Mouse (Mus musculus) cerebellum, adult 18-20 months (tissue): ENCODE results near the gene Nme6.
"Not testable (repeated sequence)": the region's sequence is repeated elsewhere in the genome, so short reads cannot be mapped to it uniquely, and the experiment has no call there.

ENCODE experiments used
- DNase-seq, 2 experiments: peaks; one replicate each; pipeline ENCODE4 v3.0.0; 2021

The Nme6 gene

DNA sequence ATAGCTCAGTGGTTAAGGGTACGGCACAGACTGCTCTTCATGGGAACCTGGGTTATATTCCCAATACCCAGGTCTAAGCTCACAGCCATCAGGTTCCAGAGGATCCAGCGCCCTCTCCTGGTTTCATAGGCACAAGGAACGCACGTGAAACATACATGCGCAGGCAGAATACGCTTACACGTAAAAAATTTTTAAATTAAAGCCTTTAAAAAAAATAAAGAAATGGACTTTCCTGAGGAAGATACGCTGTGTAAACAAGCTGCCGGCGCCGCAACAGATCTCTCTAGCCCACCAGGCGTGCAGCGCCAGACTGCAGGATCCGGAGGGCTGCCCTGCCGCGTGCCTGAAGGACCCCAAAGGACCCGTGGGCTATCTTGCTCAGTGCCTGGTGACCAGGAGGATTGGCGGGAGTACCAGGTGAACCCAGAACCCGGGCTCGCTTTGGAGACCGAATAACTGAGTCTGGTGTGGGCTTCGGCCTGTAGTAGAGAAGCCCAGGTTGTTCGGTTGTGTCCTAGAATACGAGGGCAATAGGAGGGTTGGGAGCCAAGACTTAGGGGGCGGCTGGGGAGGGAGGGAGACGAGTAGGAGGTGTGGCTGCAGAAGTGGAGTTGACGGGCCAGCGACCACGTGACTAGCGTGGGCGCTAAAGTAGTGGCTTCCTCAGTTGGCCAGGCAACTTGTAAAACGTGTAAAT, at the start of gene Nme6:
Gene Nme6, plus strand, starts transcription at position 359 of the 697 bp plus-strand sequence.
- peak; percentile 85 to 89 for DNase-seq

DNA sequence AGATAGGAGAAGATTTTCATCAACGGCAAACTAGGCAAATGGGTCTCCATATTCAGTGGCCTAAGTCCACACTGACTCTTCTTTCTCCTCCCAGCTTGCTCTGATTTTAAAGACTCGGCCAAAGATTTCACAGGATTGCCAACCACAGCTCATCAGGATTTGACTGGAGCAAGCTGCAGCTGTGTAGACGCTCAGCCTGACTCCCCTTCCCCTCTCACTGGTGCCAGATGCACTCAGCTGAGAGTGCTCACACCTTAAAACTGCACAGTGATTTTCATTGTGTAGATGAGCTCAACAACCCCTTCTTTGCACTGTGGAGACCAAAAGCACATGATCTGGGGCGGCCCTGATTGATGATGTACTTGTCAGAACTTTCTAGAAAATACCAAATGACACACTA, 42.0 kb upstream of the Nme6 start, which contains the start of gene Fbxw27:
Gene Fbxw27, minus strand, starts transcription at position 101 of the 400 bp plus-strand sequence.
- not testable (repeated sequence) for DNase-seq

DNA sequence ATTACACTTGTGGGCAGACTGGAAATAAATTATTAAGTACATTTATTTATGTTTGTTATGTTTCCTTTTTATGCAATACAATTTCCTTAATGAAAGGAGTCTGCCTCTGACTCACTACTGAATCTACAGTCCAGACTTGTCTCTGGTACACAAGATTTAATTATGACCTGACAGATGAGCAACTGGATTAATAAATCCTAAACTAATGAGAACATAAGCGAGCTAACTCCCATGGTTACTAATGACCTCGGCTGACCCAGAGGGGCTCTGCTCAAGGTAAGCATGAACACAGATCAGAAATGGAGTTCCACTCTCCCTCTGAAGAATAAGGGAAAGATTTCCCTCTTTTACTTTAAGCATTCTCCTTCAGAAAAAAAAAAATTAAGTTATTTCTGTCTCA, 37.3 kb upstream of the Nme6 start:
- no peak for DNase-seq

DNA sequence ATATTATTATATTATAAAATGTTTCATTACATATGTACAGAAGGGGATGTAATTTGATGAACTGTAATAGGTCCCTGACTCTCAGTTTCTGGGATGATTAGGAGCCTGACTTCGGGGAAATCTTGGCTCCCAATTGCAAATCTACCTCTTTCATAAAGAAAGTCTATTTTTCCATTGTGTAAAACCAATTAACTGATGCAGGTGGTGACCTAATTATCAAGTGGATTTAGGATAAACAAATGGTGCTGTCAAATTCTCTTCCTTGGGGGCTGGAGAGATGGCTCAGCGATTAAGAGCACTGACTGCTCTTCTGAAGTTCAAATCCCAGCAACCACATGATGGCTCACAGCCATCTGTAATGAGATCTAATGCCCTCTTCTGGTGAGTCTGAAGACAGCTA, 36.7 kb upstream of the Nme6 start:
- DNase-seq, result no peak

DNA sequence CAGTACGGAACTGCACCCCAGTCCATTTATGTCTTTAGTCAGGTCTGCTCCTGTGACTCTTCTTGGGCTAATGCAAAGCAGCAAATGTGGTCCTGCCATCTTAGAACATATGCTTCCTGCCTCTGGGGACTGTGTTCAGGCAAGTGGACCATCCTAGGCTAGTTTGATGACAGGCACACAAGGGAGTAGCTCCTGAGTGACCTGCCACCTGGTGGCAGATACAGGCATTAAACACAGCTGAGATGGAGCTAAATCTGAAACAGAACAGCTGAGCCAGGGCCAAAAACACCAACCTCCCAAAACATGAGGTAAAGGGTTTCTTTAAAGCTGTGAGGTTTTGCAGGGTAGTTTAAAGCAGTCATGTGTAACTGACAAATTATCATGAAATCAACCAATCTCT, 34.5 kb upstream of the Nme6 start:
- DNase-seq, result peak; percentile 4 to 5

DNA sequence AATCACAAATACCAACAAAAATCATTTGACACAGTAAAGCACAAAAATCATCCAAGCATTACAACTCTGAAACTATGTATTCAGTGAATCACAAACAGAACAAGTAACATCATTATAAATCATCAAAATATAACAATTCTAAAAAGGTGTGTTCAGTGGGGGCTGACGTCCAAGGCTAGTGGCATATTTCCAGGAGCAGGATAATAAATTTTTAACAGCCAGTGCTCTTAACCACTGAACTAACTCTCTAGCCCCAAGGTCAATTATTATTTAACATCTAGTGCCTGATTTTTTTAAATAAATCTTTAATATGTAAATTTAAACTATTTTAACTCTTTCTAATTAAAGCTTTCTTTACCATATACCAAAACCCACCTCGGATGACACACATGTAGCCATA, 27.0 kb upstream of the Nme6 start:
- DNase-seq, result not testable (repeated sequence)

DNA sequence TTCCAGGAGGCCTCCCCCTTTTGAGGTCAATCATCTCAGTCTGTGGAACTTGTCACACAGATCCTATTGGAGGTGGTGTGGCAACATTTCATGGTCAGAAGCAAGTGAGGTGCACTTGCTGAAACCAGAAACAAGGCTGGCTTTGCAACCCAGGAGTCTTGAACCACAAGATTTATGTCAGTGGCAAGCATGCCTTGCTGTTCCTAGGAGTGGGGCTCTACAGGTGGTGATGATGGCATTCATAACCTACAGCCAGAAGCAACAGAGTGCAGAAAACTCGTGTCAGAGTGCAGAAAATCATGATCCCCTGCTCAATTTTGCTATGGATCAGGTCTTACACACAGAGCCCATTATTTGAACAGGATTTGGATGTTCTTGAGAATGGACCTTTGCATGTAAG, 26.3 kb upstream of the Nme6 start:
- no peak for DNase-seq

DNA sequence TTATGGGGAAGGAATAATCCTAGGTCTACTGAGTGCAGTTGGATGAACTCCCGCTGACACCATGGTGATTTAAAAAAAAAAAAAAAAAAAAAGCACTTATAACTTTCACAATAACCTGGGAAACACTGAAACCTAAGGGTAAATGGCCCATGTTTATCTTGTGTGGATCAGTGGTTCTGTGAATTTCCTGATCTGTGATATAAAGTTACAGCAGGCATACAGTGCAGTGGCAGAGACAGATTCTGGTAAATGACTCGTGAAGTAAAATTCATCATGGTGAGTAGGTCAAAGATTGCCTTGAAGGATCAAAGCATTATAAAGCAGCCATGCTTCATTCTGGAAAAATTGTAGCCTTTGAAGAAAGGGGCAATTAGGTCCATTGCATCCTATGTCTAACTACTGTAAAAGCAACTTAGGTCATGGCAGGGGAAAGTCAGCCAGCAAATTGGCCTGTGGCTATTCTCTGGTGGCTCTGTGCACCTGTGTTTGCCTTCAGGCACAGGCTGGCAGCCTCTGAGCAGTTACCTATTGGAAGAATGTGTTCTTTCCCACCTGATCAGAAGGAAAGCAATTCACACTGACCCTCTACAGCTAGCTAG, 25.8 kb upstream of the Nme6 start:
- DNase-seq, result no peak

DNA sequence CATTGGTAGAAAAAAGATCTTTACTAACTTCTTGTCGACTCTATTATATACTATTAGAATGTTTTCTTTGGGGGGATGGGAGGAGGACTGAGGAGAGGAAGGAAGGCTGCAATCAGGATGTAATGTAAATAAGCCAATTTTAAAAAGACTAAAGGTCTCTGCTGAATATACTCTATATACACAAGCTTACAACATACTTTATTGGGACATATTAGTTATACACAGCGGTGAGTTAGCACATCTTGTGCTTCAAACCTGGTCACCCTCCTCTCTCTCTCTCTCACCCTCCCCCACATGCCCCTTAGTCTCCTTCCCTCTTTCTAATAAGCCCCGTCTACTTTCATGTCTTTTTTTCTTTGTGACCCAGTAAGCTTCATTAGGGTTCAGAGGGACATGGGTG, 24.7 kb upstream of the Nme6 start:
- no peak for DNase-seq

DNA sequence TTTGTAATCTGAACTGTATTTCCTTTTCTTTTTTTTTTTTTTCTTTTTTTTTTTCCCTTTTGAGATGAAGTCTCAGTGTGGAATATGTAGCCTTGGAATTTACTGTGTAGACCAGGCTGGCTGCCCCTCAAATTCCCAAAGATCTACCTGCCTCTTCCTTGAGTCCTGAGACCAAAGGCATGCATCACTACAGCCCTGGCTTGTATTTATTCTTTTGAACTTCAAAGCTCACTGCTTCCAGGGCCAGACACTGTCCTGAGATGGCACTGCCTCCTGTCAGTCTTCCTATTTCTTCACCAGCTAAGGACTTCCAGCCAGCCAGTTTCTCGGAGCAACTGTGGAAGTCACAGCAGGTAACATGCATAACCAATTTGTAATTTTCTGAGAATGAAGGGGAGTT, 20.6 kb upstream of the Nme6 start, which contains the start of gene Spink8:
Gene Spink8, plus strand, starts transcription at position 301 of the 400 bp plus-strand sequence.
- no peak for DNase-seq

DNA sequence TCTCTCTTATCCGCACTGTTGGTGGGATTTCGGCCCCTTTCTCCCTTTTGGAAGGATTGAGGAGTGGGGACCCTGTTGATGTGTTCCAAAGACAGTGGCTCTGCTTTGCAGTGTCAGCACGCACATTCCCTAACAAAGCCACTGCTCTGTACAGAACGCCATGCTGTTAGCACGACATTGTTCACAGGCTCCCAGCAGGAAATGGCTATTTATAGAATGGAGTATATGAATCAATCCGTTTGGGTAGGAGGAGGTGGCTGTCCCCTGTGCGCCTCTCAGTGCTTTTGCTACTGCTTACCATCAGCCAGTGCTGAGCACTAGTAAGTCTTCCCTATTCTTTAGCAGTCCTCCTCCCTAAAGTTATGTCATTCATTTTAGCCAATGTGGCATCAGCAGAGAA, 19.1 kb upstream of the Nme6 start:
- DNase-seq, result no peak

DNA sequence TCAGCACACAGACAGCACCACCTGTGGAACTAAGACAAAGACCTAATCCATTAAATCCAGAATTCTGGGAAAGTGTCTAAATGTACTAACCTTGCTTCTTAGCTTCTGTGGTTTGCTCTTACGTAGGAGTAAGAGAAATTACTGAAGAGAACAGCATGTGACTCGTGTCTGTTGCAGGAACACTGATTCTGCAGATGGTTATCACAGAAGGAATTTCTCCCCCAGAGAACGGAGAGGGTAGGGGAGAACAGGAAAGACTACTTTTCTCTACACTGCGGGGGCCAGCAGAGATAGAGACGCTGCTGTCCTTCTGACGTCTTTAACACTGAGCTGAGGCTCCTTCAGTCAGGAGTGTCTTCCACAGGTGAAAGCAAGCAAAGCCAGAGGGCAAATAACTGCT, 16.2 kb upstream of the Nme6 start:
- DNase-seq, result no peak

DNA sequence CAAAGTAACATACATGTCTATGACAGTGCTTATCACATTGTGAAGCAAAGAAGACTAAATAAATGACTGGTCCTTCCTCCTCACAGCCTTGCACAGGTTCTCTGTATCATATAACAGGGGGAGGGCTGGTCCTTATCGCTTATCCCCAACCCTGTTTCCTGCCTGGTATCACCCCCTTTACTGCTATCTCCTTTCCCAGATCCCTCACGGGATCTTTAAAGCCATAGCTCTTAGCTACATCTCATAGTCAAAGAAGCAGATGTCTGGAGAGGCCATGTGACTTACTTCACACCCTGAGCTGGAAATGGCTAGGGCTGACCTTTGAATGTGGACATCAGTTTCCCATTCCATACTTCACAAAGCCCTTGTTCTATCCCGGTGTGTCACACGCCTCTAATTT, 6.8 kb upstream of the Nme6 start:
- DNase-seq, result no peak

DNA sequence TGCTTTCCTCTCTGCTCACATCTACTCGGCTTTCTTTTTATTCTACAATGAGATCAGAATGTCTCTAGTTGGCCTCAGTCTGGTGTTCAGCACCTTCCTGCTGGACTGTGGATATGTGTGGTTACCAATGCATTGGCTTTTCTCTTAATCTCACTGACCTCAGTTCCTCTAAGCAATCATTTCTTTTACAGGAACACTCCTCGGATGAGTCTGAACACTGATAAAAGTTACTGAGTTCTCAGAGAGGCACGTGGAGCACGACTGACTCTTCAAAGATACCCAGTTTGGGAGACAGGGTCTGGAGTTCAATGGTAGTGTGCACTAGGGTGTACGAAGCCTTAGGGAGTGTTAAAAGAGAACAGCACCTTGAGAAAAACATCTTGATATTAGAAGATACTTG, 6.4 kb upstream of the Nme6 start:
- DNase-seq, result no peak

DNA sequence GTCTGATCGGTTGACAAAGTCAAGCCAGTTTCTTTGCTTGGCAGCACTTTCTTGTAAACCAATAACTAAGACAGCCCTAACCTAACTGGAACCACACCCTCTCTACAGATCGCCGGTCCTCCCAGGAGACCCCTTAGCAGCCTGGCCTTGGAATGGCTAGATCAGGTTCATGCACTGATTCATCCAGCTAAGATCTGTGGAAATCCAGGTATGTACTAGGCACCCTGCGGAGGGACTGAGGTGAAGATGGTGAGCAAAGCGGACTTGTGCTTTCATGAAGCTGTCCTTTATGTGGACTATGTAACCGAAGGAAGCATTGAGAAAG, 501 bp downstream of the Nme6 start:
- DNase-seq, result no peak

DNA sequence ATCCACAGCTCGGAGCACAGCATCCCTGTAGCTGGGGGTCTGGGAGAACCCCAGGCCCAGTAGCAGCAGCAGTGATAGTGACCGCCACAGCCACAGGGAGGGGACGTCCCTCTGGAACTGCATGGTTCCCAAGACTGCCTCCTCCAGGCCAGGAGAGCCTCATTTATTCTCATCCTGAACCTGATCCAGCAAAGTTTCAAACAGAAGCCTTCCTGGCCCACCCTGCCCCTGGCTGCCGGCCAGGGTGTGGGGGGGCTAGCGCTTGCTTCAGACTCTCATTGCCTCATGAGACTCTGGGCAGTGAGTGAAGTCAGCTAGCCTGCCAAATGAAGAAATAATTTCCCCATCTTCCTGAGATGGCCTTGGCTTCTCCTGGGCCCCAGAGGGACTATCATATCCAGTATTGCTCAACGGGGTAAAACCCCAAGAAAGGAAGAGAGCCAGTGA, 16.8 kb downstream of the Nme6 start, which contains the start of gene Camp:
Gene Camp, minus strand, starts transcription at position 306 of the 447 bp plus-strand sequence.
- DNase-seq, result no peak

DNA sequence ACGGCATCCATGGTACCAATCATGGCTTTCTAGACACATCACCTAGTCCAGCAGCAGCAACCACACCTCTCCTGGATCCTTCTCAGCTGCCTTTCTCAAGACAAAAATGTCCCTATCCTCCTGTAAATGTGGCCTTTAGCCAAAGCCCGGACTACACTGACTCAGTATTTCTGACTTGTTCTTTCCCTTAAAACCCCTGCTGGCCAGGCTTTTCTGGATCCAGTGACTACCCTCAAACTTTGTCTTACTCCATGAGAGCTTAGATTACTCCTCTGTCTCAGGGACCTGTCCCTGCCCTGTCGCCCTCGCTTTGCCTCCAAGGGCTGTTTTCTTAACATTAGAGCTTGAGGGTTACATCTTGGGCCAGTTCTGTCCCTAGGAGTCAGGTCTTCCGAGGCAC, 17.6 kb downstream of the Nme6 start:
- DNase-seq, result no peak

DNA sequence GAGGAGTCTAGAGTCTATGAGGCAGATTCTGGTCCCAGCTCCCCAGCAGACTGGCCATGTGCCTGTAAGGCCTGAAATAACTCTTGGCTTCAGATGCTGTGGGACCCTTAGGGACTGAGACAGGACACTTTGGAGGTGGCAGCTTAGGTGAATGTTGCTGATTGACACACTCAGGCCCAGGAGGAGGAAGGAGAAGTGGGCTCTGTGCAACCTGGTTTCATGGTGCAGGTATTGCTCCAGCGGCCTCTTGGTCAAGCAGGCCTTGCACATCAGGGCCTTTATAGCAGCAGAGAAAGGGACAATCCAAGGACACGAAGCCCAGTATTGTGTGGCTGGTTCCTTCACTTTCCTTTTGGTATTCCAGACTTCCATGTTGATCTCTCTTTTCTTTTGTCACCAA, 21.8 kb downstream of the Nme6 start:
- no peak for DNase-seq

DNA sequence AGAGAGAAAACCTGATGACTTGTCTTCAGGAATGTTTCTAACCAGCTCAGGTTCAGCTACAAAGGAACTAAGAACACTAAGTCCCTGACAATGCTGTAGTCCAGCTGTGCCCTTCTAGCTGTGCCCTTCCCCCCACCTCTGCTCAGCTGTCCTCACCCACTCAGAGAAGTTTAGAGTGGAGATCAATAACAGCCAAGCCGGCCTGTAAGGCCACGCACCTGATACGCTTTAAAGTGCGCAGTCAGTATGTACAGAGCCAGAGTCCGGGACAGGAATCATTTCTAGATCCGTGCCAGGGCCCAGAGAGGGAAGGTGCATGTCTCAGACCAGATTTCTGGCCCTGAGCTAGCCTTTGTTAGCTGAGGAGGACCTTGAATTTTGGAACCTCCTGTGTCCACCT, 23.4 kb downstream of the Nme6 start:
- no peak for DNase-seq

DNA sequence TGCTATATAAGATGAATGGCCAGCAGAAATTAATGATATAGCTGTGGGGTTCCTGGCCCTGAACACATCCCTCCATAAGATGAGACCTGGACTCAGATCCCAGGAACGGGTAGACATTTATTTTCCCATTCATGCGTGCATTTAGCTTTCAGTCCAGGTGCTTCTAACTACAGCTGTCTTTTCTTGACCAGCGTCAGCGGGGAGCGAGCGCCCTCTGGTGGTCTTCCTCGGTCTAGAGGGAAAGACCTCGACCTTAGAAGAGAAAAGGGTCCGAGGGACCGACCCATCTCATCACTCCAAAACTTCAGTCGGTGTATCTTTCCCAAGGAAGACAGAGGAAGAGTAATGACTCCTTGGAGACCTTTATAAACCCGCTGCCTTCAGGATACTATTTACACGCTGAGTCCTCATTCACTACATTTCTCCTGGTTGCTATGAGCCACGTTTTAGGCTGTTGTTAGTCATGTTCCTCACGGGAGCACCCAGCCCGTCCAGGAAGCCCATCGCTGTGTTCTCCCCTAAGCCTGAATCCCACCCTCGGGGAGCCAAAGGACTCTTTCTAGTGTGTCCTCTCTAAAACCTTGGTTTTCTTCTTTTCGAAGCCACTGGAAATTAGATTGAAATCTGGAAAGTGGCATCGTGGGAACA, 30.0 kb downstream of the Nme6 start:
- peak; percentile 68 to 81 for DNase-seq

DNA sequence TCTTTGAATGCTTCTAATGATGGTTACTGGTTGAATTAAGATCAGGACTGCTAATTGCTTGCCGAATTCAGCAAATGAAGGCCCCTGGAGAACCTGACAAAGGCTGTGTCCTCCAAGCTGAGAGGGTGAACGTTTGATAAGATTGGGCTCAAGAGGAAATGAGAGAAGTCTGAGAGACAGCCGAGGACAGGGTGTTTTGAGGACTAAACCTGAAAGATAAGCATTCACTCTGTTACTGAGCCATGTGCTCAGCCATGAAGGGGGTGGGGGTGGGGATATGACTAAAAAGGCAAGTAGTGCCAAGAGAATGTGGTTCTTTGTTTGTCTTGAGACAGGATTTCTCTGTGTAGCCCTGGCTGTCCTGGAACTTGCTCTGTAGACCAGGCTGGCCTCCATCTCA, 30.5 kb downstream of the Nme6 start:
- DNase-seq, result no peak

DNA sequence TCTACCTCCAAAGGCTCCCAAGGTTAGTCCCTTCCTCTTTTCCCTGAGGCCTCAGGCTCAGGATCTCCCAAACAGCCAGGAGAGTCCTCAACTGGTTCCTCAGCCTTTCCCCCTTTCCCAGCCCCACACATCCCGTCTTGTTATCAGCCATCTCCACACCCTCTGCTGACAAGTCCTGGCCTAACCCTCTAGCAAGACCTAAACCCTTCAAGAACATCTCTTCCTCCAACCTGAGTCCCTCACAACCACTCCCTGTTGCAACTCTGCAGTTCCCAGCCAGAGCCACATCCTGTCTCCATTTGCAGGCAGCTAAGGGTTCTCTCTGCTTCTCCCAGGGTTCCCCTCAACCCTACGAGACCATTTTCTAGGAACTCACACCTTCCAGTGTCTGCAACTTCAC, 33.7 kb downstream of the Nme6 start:
- DNase-seq, result no peak

DNA sequence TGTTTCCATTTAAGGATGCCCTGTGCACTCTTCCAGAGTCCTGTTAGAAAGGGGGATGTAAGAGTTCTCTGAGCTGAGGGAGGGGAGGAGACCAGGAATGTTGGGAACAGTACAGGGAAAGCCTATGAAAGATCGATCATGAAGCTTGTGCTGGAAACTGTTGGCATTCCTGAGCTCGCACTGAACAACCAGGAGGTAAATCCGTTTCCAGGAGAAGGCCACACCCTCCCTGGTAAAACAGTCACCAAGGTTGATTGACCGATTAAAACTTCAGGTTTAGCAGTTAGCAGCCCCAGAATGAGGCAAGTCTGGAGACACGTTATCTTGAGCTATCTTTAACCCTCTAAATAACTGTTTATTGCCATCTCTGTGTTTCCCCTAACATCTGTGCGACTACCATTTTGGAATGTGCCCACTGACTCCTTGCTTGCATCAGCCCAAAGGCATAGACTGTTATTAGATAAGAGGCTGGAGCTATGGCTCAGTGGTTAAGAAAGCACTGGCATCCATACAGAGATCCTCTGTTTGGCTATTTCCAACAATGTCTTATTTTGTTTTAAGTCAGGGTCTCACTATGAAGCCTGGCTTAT, 38.5 kb downstream of the Nme6 start:
- DNase-seq, result no peak
